ENCODE assay signal across 16 mouse cellular contexts in genomic region chr4:105956516-105956915, GRCm38 (mm10).
"Had no signal": no experiment of that assay in that cellular context is flagged by ENCODE, and none has a peak within 500 bp of the region (broad histone marks: within the 10 kb centered on the region; RNA-seq: fewer than 3 reads in every experiment).

No protein-coding gene starts in this region.

- DNase-seq: cerebellum, adult 8-10 months; cerebellum, adult 9-10 months; cerebellum, adult 9-11 months; cerebellum, postnatal 10 days; cerebellum, postnatal 14 days; cerebellum, postnatal 25 days; cerebellum, postnatal 36 days; embryo, embryonic 11 days; forebrain, postnatal 0 days; gastrocnemius, adult 2 months; gastrocnemius, postnatal 10 days; gastrocnemius, postnatal 14 days; gastrocnemius, postnatal 25 days; gastrocnemius, postnatal 36 days; heart, adult 18-20 months; heart, adult 2 months had no signal
